Mouse (Mus musculus) testis, adult 2 months (tissue): ENCODE results near the gene Acot1. TPM values are rescaled to one million over a fixed set of nuclear protein-coding genes. Genes with fewer than 3 reads are reported as not detected.
"Not testable (repeated sequence)": the region's sequence is repeated elsewhere in the genome, so short reads cannot be mapped to it uniquely, and the experiment has no call there.

Experiments
- H3K27ac ChIP-seq: fragments of 200-500 bp; 2 replicates; pipeline ENCODE4 v1.5.1; 2012; ENCODE audit warnings: low read depth, low read length; ENCODE audit not compliant: control insufficient read depth, insufficient read depth
- H3K27me3 ChIP-seq: fragments of 200-500 bp; 2 replicates; pipeline ENCODE4 v1.6.1; 2012; ENCODE audit warnings: mild to moderate bottlenecking, low read length, moderate library complexity; ENCODE audit not compliant: control insufficient read depth, insufficient read depth
- H3K36me3 ChIP-seq: fragments of 200-500 bp; 2 replicates; pipeline ENCODE4 v1.6.1; 2012; ENCODE audit warnings: mild to moderate bottlenecking, low read length; ENCODE audit not compliant: control insufficient read depth, insufficient read depth
- H3K4me1 ChIP-seq: fragments of 200-500 bp; 2 replicates; pipeline ENCODE4 v1.6.1; 2012; ENCODE audit warnings: low read length; ENCODE audit not compliant: control insufficient read depth, insufficient read depth
- H3K4me3 ChIP-seq: fragments of 200-500 bp; 2 replicates; pipeline ENCODE4 v1.5.1; 2012; ENCODE audit warnings: low read depth, mild to moderate bottlenecking, low read length, moderate library complexity, mixed read lengths; ENCODE audit not compliant: control insufficient read depth
- CTCF ChIP-seq: fragments of 200-500 bp; IDR thresholded peaks from 2 replicates; pipeline ENCODE4 v1.5.1; 2012; ENCODE audit warnings: low read depth, mild to moderate bottlenecking, inconsistent platforms, low read length, moderate library complexity; ENCODE audit not compliant: control insufficient read depth, insufficient read depth, insufficient replicate concordance
- POLR2A ChIP-seq: fragments of 200-500 bp; IDR thresholded peaks from 2 replicates; pipeline ENCODE4 v1.6.1; 2012; ENCODE audit warnings: low read depth, mild to moderate bottlenecking, inconsistent platforms, low read length, moderate library complexity; ENCODE audit not compliant: control insufficient read depth
- polyA plus RNA-seq: library from polyadenylated mRNA; depleted of rRNA; stranded (reverse); fragments of >200 nt; gene quantifications from 2 replicates; pipeline ENCODE4 v1.2.3, GENCODE M21; 2012

Gene Acot1
- polyA plus RNA-seq, 1 experiment = 0.73 TPM

DNA sequence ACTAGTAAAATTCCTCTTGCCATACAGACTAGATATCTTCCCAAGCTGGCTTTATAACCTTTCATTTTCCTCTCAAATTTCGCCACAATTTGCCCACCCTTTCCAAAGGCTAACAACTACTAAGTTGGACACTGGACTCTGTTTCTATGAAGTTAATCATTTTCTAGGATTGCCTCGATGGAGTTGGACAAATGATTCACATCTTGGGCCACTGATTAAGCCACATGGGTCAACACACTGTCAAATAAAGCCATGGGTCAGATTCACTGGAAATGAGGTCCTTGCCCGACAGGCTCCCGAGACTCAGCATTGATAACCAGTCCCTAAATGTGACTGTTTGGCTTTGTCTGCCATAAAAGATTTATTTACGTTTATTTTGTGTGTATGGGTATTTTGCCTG lies 33.0 kb downstream of the Acot1 start:
- no peak for TF ChIP-seq CTCF
- TF ChIP-seq POLR2A = no peak
- no peaks in the 10 kb centered on the region for H3K27me3 ChIP-seq
- H3K27ac ChIP-seq = no peak overlapping the region
- no peaks in the 10 kb centered on the region for H3K36me3 ChIP-seq
- H3K4me1 ChIP-seq = peaks cover 5% of the 10 kb centered on the region
- no peak overlapping the region for H3K4me3 ChIP-seq

DNA sequence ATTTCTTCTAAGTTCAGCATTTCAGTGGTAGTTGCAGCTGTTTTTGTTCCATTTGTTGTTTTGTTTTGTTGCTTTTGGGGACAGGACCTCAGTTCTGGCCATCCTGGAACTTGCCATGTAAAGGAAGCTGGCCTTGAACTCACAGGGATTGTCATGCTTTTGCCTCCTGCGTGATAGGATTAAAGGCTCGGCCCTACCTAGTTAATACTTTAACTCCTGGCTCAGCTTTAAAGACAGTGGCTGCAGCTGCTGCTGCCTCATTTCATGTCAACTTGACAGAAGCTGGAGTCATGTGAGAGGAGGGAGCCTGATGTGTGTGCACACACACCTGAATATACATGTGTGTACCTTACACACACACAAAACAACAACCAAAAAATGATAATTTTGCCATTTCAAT lies 34.8 kb downstream of the Acot1 start:
- Histone ChIP-seq H3K4me3 (no peak overlapping the region), H3K4me1 (no peaks in the 10 kb centered on the region; the same call in 1 of the 2 replicates), H3K36me3 (no peaks in the 10 kb centered on the region), H3K27me3 (no peaks in the 10 kb centered on the region), H3K27ac (no peak overlapping the region)
- no peak for TF ChIP-seq CTCF
- TF ChIP-seq POLR2A = no peak

DNA sequence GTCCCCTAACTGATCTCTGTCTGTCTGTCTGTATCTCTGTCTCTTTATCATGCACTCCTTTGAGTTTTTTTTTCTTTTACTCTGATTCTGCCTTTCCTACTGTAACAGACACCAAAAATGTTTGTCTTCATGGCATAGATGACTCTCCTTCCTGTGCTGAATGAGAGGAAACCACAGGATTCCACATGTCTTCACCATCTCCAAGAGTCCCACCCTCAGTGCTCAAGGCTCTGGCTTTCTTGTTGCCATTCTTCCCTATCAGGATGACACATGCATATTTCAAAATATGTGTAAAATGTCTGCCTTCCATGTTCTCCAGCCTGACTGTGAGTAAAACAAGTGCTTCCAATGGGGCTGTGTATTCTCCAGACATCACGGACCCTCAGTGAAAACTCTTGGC lies 37.6 kb downstream of the Acot1 start:
- H3K36me3 ChIP-seq = no peaks in the 10 kb centered on the region
- H3K27me3 ChIP-seq = no peaks in the 10 kb centered on the region
- no peak for TF ChIP-seq POLR2A
- TF ChIP-seq CTCF = no peak
- H3K4me3 ChIP-seq = no peak overlapping the region
- H3K27ac ChIP-seq = no peak overlapping the region
- no peaks in the 10 kb centered on the region for H3K4me1 ChIP-seq

DNA sequence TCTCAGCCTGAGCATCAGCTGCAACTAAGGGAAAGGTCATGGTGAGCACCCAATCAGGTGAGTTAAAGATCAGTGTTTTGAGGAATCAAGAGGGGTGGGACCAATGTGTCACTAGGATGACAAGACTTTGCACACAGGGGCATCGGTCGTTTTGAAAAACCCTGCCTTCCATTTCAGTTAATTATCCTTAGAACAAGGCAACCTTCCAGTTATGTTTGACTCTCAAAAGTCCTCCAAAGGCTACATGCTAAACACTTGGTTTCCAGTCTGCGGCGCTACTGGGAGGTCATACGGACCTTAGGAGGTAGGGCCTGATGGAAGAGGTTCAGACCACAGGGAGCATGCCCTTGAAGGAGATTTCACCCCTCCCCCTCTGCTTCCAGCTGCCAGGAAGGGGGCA lies 41.5 kb downstream of the Acot1 start:
- not testable (repeated sequence) for H3K36me3 ChIP-seq, H3K4me3 ChIP-seq, H3K27me3 ChIP-seq, H3K27ac ChIP-seq, H3K4me1 ChIP-seq

DNA sequence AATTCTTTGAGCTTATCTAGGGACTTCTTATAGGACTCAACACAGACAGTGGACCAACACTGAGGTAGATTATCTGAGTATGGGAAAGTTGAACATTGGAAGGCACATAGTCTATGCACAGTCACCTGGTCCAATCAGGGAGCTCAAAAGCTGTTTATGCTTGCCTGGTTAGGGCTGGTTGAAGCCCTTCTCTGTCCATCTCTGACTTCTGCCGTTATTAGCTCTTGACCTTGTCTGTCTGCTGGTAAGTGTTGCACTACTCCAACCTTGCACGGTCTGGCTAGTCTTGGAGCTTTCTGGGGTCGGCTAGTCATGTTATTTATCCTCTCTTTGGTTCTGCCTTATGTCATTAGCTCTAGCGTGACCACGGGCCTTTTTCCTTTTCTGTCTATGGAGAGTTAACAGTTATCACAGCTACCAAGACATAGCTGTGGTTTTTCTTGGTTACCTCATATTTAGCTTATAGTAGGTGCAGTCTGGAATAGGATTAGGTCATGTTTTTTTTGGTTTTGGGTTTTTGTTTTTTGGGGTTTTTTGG lies 42.7 kb downstream of the Acot1 start, which contains the start of gene Acot3:
Acot3 (plus strand) TSS at position 208 of the 538 bp plus-strand sequence.
- no peaks in the 10 kb centered on the region for H3K36me3 ChIP-seq
- peaks cover 4% of the 10 kb centered on the region for H3K4me1 ChIP-seq
- H3K27ac ChIP-seq = no peak within 1 kb of the TSS
- H3K4me3 ChIP-seq = no peak within 1 kb of the TSS
- no peaks in the 10 kb centered on the region for H3K27me3 ChIP-seq
- no peak for TF ChIP-seq POLR2A
- TF ChIP-seq CTCF = no peak

DNA sequence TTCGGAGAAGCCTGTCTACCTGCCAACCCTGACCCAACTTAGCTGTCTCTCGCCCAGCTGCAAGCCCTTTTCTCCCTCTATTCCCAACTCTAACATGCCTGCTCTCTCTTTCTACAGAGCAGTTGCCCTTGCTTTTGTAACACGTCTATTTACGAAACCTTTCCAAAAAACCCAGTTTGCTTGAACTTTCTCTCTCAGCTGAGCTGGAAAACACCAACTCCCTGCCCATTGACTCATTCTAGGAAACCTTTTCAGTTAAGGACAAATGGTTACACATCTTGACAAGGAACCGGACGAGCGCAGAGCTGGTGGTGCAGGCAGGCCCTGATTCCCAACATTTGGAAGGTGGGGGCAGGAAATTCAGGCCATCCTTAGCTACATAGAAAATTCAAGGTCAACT lies 43.3 kb downstream of the Acot1 start:
- no peak overlapping the region for H3K27ac ChIP-seq
- H3K27me3 ChIP-seq = no peaks in the 10 kb centered on the region
- H3K4me3 ChIP-seq = no peak overlapping the region
- H3K36me3 ChIP-seq = no peaks in the 10 kb centered on the region
- TF ChIP-seq POLR2A (no peak), CTCF (no peak)
- peaks cover 4% of the 10 kb centered on the region for H3K4me1 ChIP-seq

DNA sequence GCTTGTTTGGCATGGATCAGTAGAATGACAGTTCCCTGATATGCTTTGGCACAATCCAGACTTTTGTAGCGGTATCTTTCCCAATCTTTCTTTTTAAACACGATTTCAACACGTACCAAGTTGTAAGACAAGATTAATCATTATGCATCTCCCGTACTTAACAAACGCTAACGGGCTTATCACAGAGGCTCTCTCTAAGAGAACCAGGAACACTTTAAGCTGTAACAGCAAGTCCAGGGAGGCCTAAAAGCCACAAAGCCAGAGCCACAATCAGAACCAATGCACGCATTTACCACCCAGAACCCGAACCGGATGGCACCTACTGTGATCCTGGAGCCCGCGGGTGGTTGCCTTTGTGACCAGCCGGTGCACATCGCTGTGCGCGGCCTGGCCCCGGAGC lies 43.9 kb downstream of the Acot1 start:
- Histone ChIP-seq H3K36me3 (no peaks in the 10 kb centered on the region), H3K4me1 (peaks cover 4% of the 10 kb centered on the region), H3K27ac (no peak overlapping the region), H3K4me3 (peak overlapping the region; percentile 18; the same call in 1 of the 2 replicates), H3K27me3 (no peaks in the 10 kb centered on the region)
- TF ChIP-seq CTCF (no peak), POLR2A (no peak)
